Comparison of ENCODE assay signal across 8 mouse cellular contexts in genomic region chr8:70897021-70897680, GRCm38 (mm10). TPM values are rescaled to one million over a fixed set of nuclear protein-coding genes. Genes with fewer than 3 reads are reported as not detected.
DNase-seq lines count a peak whose midpoint lies in the region; ATAC-seq and TF ChIP-seq lines count a peak whose summit lies in the region.

Rpl18a (minus strand) TSS chr8:70897412.

- peaks cover 37% of the 10 kb centered on the region for H3K4me1 ChIP-seq in G1E (ENCODE audit: insufficient read depth, low read depth, low read length)
- H3K4me1 ChIP-seq in forebrain, embryonic 16.5 days (replicated peaks; ENCODE audit: control insufficient read depth, insufficient read depth, low read length), result peaks cover 26% of the 10 kb centered on the region
- no peaks in the 10 kb centered on the region for H3K4me1 ChIP-seq in lung, embryonic 14.5 days (ENCODE audit: insufficient read depth)
- H3K4me1 ChIP-seq in olfactory bulb, adult 2 months (ENCODE audit: control insufficient read depth, insufficient read depth, low read length), result peaks cover 12% of the 10 kb centered on the region
- peaks cover 15% of the 10 kb centered on the region for H3K4me1 ChIP-seq in thymus, adult 2 months (replicated peaks; ENCODE audit: control insufficient read depth, insufficient read depth, low read length)

- H3K9me3 ChIP-seq in G1E (replicated peaks), result peaks cover 15% of the 10 kb centered on the region
- H3K9me3 ChIP-seq in forebrain, embryonic 16.5 days (ENCODE audit: control insufficient read depth, low read length), result no peaks in the 10 kb centered on the region
- no peaks in the 10 kb centered on the region for H3K9me3 ChIP-seq in lung, embryonic 14.5 days (ENCODE audit: low read depth, low read length)

- under 1% methylated on average over 60 of the region's 60 CpGs for WGBS in forebrain, embryonic 16.5 days
- under 1% methylated on average over 57 of the region's 60 CpGs for WGBS in lung, embryonic 14.5 days
- WGBS in olfactory bulb, adult 2 months, result under 1% methylated on average over 60 of the region's 60 CpGs
- WGBS in thymus, adult 2 months, result under 1% methylated on average over 60 of the region's 60 CpGs

- H3K4me2 ChIP-seq in forebrain, embryonic 16.5 days (ENCODE audit: low read length), result peak within 1 kb of the TSS; percentile 92
- H3K4me2 ChIP-seq in lung, embryonic 14.5 days, result peak within 1 kb of the TSS; percentile 80

- no peak for TF ChIP-seq CTCF in G1E (IDR thresholded peaks at IDR 0.05; ENCODE audit: low read depth, low read length)
- TF ChIP-seq CTCF in layer of hippocampus, adult 2 months (conservative IDR thresholded peaks at IDR 0.05), result peak; percentile 46
- no peak; the same call in 1 of the 2 replicates for TF ChIP-seq CTCF in lung, embryonic 14.5 days (IDR thresholded peaks at IDR 0.05; ENCODE audit: low read depth)
- no peak for TF ChIP-seq CTCF in olfactory bulb, adult 2 months (IDR thresholded peaks at IDR 0.05; ENCODE audit: insufficient read depth, low read depth, low read length)
- TF ChIP-seq CTCF in thymus, adult 2 months (IDR thresholded peaks at IDR 0.05; ENCODE audit: borderline replicate concordance, control insufficient read depth, extremely low read depth, insufficient read depth, low read length, poor library complexity), result 0 out of 2 replicates have a peak, but pooled peaks have one; percentile 60

- peaks cover 46% of the 10 kb centered on the region for H3K36me3 ChIP-seq in G1E (replicated peaks)
- peaks cover 19% of the 10 kb centered on the region for H3K36me3 ChIP-seq in forebrain, embryonic 16.5 days (ENCODE audit: control insufficient read depth, insufficient read depth)
- H3K36me3 ChIP-seq in lung, embryonic 14.5 days (ENCODE audit: insufficient read depth), result peaks cover 32% of the 10 kb centered on the region
- peaks cover 14% of the 10 kb centered on the region for H3K36me3 ChIP-seq in thymus, adult 2 months (ENCODE audit: control insufficient read depth, insufficient read depth, low read length)

- no peaks in the 10 kb centered on the region for H3K27me3 ChIP-seq in G1E (ENCODE audit: insufficient read depth, low read length)
- H3K27me3 ChIP-seq in forebrain, embryonic 16.5 days (replicated peaks; ENCODE audit: control insufficient read depth, insufficient read depth, low read length), result peaks cover 13% of the 10 kb centered on the region
- H3K27me3 ChIP-seq in lung, embryonic 14.5 days (ENCODE audit: insufficient read depth, low read length), result peaks cover 19% of the 10 kb centered on the region
- peaks cover under 1% of the 10 kb centered on the region; the same call in 1 of the 2 replicates for H3K27me3 ChIP-seq in thymus, adult 2 months (ENCODE audit: control insufficient read depth, insufficient read depth, low read length)

- H3K27ac ChIP-seq in forebrain, embryonic 16.5 days (ENCODE audit: low read length), result peak within 1 kb of the TSS; percentile 76
- peak within 1 kb of the TSS; percentile 95 for H3K27ac ChIP-seq in layer of hippocampus, adult 2 months
- peak within 1 kb of the TSS; percentile 87 for H3K27ac ChIP-seq in lung, embryonic 14.5 days (ENCODE audit: low read depth)
- peak within 1 kb of the TSS; percentile 70; the same call in 1 of the 2 replicates for H3K27ac ChIP-seq in olfactory bulb, adult 2 months (ENCODE audit: insufficient read depth, low read depth, low read length)
- peak within 1 kb of the TSS; percentile 41; the same call in 1 of the 2 replicates for H3K27ac ChIP-seq in thymus, adult 2 months (ENCODE audit: control insufficient read depth, insufficient read depth, low read length)

- peak within 1 kb of the TSS; percentile 72 for H3K9ac ChIP-seq in forebrain, embryonic 16.5 days (replicated peaks; ENCODE audit: low read depth, low read length)
- H3K9ac ChIP-seq in lung, embryonic 14.5 days, result peak within 1 kb of the TSS; percentile 89

- ATAC-seq in G1E (ENCODE audit: extremely low read depth, insufficient number of reproducible peaks, low FRiP score, poor library complexity, severe bottlenecking), result peak; percentile 96
- peak; percentile 99 for ATAC-seq in forebrain, embryonic 16.5 days
- ATAC-seq in lung, embryonic 14.5 days (ENCODE audit: insufficient read depth), result peak; percentile 97

- peak; percentile 97 for DNase-seq in G1E (ENCODE audit: low spot score)
- peak; percentile 95 to 99 for DNase-seq in cerebellum, adult 18-20 months
- peak; percentile 92 to 94 for DNase-seq in heart, postnatal 36 days
- DNase-seq in layer of hippocampus, adult 2 months (ENCODE audit: low spot score in 2 of 2), result peak; percentile 93 to 99
- DNase-seq in lung, embryonic 14.5 days, result peak; percentile 99
- DNase-seq in thymus, adult 2 months, result peak; percentile 94

- peak within 1 kb of the TSS; percentile 97 for H3K4me3 ChIP-seq in G1E (ENCODE audit: low read depth, low read length)
- peak within 1 kb of the TSS; percentile 58 for H3K4me3 ChIP-seq in forebrain, embryonic 16.5 days (replicated peaks; ENCODE audit: low read length)
- peak within 1 kb of the TSS; percentile 97 for H3K4me3 ChIP-seq in layer of hippocampus, adult 2 months
- H3K4me3 ChIP-seq in lung, embryonic 14.5 days (ENCODE audit: low read depth, low read length), result peak within 1 kb of the TSS; percentile 83
- H3K4me3 ChIP-seq in olfactory bulb, adult 2 months (ENCODE audit: insufficient read depth, low read depth, low read length), result peak within 1 kb of the TSS; percentile 85
- H3K4me3 ChIP-seq in thymus, adult 2 months (ENCODE audit: control insufficient read depth, insufficient read depth, low read length), result peak within 1 kb of the TSS; percentile 66

- peak; percentile 74 for TF ChIP-seq POLR2A in olfactory bulb, adult 2 months (IDR thresholded peaks at IDR 0.05; ENCODE audit: insufficient read depth, low read depth, low read length)
- peak; percentile 89 for TF ChIP-seq POLR2A in thymus, adult 2 months (IDR thresholded peaks at IDR 0.05; ENCODE audit: control insufficient read depth, extremely low read depth, insufficient read depth, low read length, poor library complexity)

- intact Hi-C loops in heart, postnatal 36 days (cut with DNase I), result loop anchor here (1.0 to 5.0 kb wide), 2 partner anchors 24 to 430 kb away; partner anchors contain the start of gene Ccdc124

RNA-seq across cellular contexts. Expression of gene Rpl18a, which starts in this region (rescaled TPM):
- total RNA-seq in G1E (2014; fragmentation: Nextera tagmentation), result 12,197 and 12,967 TPM in 2 replicates
- 1,575 and 1,810 TPM in 2 replicates for total RNA-seq in G1E (2017)
- polyA plus RNA-seq in G1E (2012), result 3,365 and 5,482 TPM in 2 replicates
- 2,480 and 2,641 TPM in 2 replicates for polyA plus RNA-seq in forebrain, embryonic 16.5 days (2015; fragmentation: Nextera tagmentation; extraction: Ambion mirVana)
- total RNA-seq in heart, postnatal 36 days (2021), result 100 to 1,000 TPM; 895 to 990 TPM
- total RNA-seq in layer of hippocampus, adult 2 months (2021), result 100 to 1,000 TPM; 698 to 704 TPM
- polyA plus RNA-seq in lung, embryonic 14.5 days (2014; fragmentation: Nextera tagmentation; extraction: Ambion mirVana), result 5,317 and 5,483 TPM in 2 replicates
- 776 and 1,161 TPM in 2 replicates for polyA plus RNA-seq in olfactory bulb, adult 2 months (2012; ENCODE audit: insufficient read depth, insufficient read length, low replicate concordance, missing spikeins)
- 7,420 and 8,337 TPM in 2 replicates for polyA plus RNA-seq in thymus, adult 2 months (2012; rRNA removed)

Comparison
In these comparisons a context has a peak if more than half of its experiments do, and no peak if none do; other contexts are left out.
1. Peak in every context shown above with its lines: DNase-seq, ATAC-seq, H3K4me3 ChIP-seq and H3K27ac ChIP-seq.
2. CTCF ChIP-seq: peak in layer of hippocampus, adult 2 months (single experiment) and thymus, adult 2 months (single experiment); none in G1E (single experiment), lung, embryonic 14.5 days (single experiment) and olfactory bulb, adult 2 months (single experiment).
3. H3K27ac ChIP-seq: peak in every context shown above with its lines; median percentile 95 in layer of hippocampus, adult 2 months; 87 in lung, embryonic 14.5 days; 76 in forebrain, embryonic 16.5 days; 70 in olfactory bulb, adult 2 months; 41 in thymus, adult 2 months.